Mouse (Mus musculus): ENCODE measurements around the gene Pla1a.

GRCm38 (mm10) chr16:38453203-38453553, 20.2 kb upstream of the Pla1a start:
- TF ChIP-seq TCF12 (IDR thresholded peaks at IDR 0.05; ENCODE audit: insufficient read depth, poor library complexity, severe bottlenecking) = no peak
- TF ChIP-seq POLR2A (IDR thresholded peaks at IDR 0.05; ENCODE audit: insufficient read length, low read depth) = no peak
- no peak for TF ChIP-seq POLR2AphosphoS2 (IDR thresholded peaks at IDR 0.05; ENCODE audit: insufficient read length, low read depth)
- no peak for TF ChIP-seq MYOG (IDR thresholded peaks at IDR 0.05; ENCODE audit: control insufficient read depth in 1 of 3, insufficient read depth in 1 of 3, insufficient read length in 2 of 3, low read depth in 2 of 3)
- no peak for TF ChIP-seq MYOD1 (IDR thresholded peaks at IDR 0.05; ENCODE audit: control insufficient read depth in 1 of 3, insufficient read length in 2 of 3, low read depth in 2 of 3)
- no peak for TF ChIP-seq E2F4 (IDR thresholded peaks at IDR 0.05; ENCODE audit: insufficient read depth)
- TF ChIP-seq USF1 (IDR thresholded peaks at IDR 0.05; ENCODE audit: low read depth) = no peak
- no peak for TF ChIP-seq CEBPB (IDR thresholded peaks at IDR 0.05; ENCODE audit: insufficient read depth, poor library complexity, severe bottlenecking)
- no peak for TF ChIP-seq MAX (IDR thresholded peaks at IDR 0.05; ENCODE audit: low read depth)
- no peak for TF ChIP-seq REST (IDR thresholded peaks at IDR 0.05; ENCODE audit: insufficient read depth, insufficient read length)
- TF ChIP-seq TCF3 (IDR thresholded peaks at IDR 0.05; ENCODE audit: insufficient read length, low read depth) = no peak
- TF ChIP-seq SRF (IDR thresholded peaks at IDR 0.05; ENCODE audit: control insufficient read depth, insufficient read length, low read depth) = no peak

Data from myocyte (in vitro differentiated cells).